Mouse (Mus musculus) c-Kit-positive CD71-negative TER-119-negative erythroid progenitor cells, embryonic 14.5 days (primary cell): ENCODE data around the gene Acss2.

Experiments
- DNase-seq: peaks from one replicate; pipeline ENCODE4 v3.0.0-alpha.2; 2013; ENCODE audit warnings: low read depth

Acss2 gene

GRCm38 (mm10) chr2:155629231-155629661, 111.5 kb downstream of the Acss2 start:
- no peak for DNase-seq

DNA sequence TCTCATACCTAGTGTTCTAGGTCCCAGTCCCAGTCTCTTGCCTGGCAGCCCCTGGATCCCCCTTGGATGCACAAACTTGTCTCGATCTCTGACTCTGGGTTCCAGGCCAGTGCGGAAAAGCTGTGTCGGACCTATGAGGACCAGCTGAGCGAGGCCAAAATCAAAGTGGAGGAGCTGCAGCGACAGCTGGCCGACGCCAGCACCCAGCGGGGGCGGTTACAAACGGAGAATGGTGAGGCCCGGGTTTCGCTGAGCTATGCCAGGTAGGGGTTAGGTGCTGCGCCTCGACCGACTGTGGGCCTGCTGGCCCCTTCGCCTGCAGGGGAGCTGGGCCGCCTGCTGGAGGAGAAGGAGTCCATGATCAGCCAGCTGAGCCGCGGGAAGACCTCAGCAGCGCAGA, 112.4 kb downstream of the Acss2 start:
- no peak for DNase-seq

DNA sequence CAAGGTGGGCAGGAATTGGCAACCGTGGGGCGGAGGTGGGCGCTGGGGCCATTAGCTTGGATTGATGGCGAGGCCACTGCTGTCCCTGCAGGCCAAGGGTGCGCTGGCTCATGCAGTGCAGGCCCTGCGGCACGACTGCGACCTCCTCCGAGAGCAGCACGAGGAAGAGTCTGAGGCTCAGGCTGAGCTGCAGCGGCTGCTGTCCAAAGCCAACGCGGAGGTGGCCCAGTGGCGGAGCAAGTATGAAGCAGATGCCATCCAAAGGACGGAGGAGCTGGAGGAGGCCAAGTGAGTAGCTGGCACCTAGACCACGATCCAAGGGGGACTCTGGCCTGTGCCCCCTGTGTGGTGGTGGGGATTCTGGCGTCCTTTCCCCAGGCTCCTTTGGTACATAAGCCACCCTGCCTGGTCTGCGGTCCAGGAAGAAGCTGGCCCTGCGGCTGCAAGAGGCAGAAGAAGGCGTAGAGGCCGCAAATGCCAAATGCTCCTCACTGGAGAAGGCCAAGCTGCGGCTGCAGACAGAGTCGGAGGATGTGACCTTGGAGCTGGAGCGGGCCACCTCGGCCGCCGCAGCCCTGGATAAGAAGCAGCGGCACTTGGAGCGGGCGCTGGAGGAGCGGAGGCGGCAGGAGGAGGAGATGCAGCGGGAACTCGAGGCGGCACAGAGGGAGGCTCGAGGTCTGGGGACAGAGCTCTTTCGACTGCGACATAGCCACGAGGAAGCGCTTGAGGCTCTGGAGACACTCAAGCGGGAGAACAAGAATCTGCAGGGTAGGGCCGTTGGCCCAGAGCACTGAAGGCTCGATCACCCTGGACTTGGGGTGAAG, 113.1 kb downstream of the Acss2 start:
- no peak for DNase-seq

GRCm38 (mm10) chr2:155632138-155632936, 114.6 kb downstream of the Acss2 start:
- no peak for DNase-seq

- no peak for DNase-seq
These were observed 115.4 kb downstream of the Acss2 start for GRCm38 (mm10) chr2:155633121-155633520.

DNA sequence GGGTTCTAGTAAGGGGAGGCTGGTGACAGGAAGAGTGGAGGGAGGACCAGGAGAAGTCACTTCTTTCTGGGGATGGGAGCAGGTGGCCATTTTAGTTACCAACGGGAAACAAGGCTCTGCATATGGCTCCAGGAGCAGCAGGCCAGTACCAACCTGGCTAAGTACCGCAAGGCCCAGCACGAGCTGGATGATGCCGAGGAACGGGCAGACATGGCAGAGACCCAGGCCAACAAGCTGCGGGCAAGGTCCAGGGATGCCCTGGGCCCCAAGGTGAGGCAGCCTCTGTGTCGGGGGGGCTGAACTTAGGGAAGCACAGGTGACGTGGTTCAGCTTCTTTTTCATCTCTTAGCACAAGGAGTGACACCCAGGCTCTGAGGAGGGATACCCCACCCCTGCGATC, 116.0 kb downstream of the Acss2 start:
- no peak for DNase-seq

- no peak for DNase-seq
These were observed 116.8 kb downstream of the Acss2 start for GRCm38 (mm10) chr2:155634562-155634961.
